Comparison of ENCODE assay signal across 8 mouse cellular contexts in the genomic region with DNA sequence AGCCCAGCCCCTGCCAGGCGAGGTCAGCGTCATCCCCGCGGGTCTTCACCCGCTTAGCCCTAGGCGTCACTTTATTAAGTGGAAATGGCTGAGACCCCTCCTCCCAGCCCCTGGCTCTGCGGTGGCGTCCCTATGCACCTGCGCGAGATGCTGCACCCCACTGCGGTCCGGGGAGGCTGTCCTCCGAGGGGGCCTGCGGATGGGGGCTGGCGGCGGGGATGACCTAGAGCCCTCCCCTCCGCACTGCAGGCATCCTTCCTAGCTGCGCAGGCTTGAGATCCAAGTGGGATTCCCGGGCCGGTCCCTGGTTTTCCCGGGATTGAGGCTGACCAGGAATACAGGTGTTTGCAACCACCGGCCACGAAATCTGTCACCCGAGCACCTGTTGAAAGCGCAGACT. TPM values are rescaled to one million over a fixed set of nuclear protein-coding genes. Genes with fewer than 3 reads are reported as not detected.
DNase-seq lines count a peak whose midpoint lies in the region; ATAC-seq lines count a peak whose summit lies in the region.

No protein-coding gene starts in this region.

- peak; percentile 34; the same call in 1 of the 2 replicates for ATAC-seq in embryonic facial prominence, embryonic 13.5 days (ENCODE audit: insufficient number of reproducible peaks, insufficient read depth, low FRiP score, low TSS enrichment, low read depth)
- ATAC-seq in intestine, embryonic 14.5 days (replicated peaks; ENCODE audit: low FRiP score, low TSS enrichment, low read depth): no peak; the same call in 1 of the 2 replicates
- no peak for ATAC-seq in midbrain, embryonic 13.5 days

- peak overlapping the region; percentile 69 for H3K9ac ChIP-seq in embryonic facial prominence, embryonic 13.5 days
- peak overlapping the region; percentile 46 for H3K9ac ChIP-seq in intestine, embryonic 14.5 days (ENCODE audit: low read length)
- H3K9ac ChIP-seq in midbrain, embryonic 13.5 days (replicated peaks): peak overlapping the region; percentile 72

- intact Hi-C loops in left cerebral cortex, postnatal 4 days (cut with DNase I): no loop called here

- under 1% methylated on average over 25 of the region's 25 CpGs for WGBS in embryonic facial prominence, embryonic 13.5 days
- WGBS in intestine, embryonic 14.5 days: 1% methylated on average over 25 of the region's 25 CpGs
- 2% methylated on average over 25 of the region's 25 CpGs for WGBS in midbrain, embryonic 13.5 days

- H3K36me3 ChIP-seq in embryonic facial prominence, embryonic 13.5 days: peaks cover 11% of the 10 kb centered on the region
- H3K36me3 ChIP-seq in intestine, embryonic 14.5 days (ENCODE audit: control insufficient read depth, insufficient read depth, low read length): peaks cover 9% of the 10 kb centered on the region
- peaks cover 19% of the 10 kb centered on the region for H3K36me3 ChIP-seq in midbrain, embryonic 13.5 days

- H3K4me1 ChIP-seq in embryonic facial prominence, embryonic 13.5 days: peaks cover 20% of the 10 kb centered on the region
- peaks cover 15% of the 10 kb centered on the region for H3K4me1 ChIP-seq in intestine, embryonic 14.5 days (replicated peaks; ENCODE audit: control insufficient read depth, insufficient read depth, low read length)
- peaks cover 19% of the 10 kb centered on the region for H3K4me1 ChIP-seq in midbrain, embryonic 13.5 days (replicated peaks)

- H3K27ac ChIP-seq in embryonic facial prominence, embryonic 13.5 days: no peak overlapping the region
- no peak overlapping the region for H3K27ac ChIP-seq in intestine, embryonic 14.5 days (ENCODE audit: low read depth)
- H3K27ac ChIP-seq in midbrain, embryonic 13.5 days: no peak overlapping the region

- DNase-seq in adrenal gland, adult 2 months: peak; percentile 75
- DNase-seq in adrenal gland, postnatal 10 days: no peak
- DNase-seq in left cerebral cortex, adult 8-10 months (ENCODE audit: low spot score in 2 of 2): peak; percentile 25 to 45
- no peak for DNase-seq in left cerebral cortex, postnatal 4 days
- no peak for DNase-seq in intestine, embryonic 14.5 days (ENCODE audit: low spot score)
- DNase-seq in right cerebral cortex, postnatal 36 days (ENCODE audit: low spot score in 2 of 2): no peak

- H3K4me2 ChIP-seq in embryonic facial prominence, embryonic 13.5 days: peak overlapping the region; percentile 99
- peak overlapping the region; percentile 99 for H3K4me2 ChIP-seq in intestine, embryonic 14.5 days (ENCODE audit: low read length)
- H3K4me2 ChIP-seq in midbrain, embryonic 13.5 days (replicated peaks): peak overlapping the region; percentile 99

- H3K27me3 ChIP-seq in embryonic facial prominence, embryonic 13.5 days: no peaks in the 10 kb centered on the region
- 0 out of 2 replicates have a peak, but pooled peaks cover 2% of the 10 kb centered on the region for H3K27me3 ChIP-seq in intestine, embryonic 14.5 days (replicated peaks; ENCODE audit: control insufficient read depth, insufficient read depth, low read length)
- no peaks in the 10 kb centered on the region for H3K27me3 ChIP-seq in midbrain, embryonic 13.5 days

- no peaks in the 10 kb centered on the region for H3K9me3 ChIP-seq in embryonic facial prominence, embryonic 13.5 days
- H3K9me3 ChIP-seq in intestine, embryonic 14.5 days (ENCODE audit: control insufficient read depth, low read length): no peaks in the 10 kb centered on the region
- no peaks in the 10 kb centered on the region for H3K9me3 ChIP-seq in midbrain, embryonic 13.5 days

- H3K4me3 ChIP-seq in embryonic facial prominence, embryonic 13.5 days: peak overlapping the region; percentile 76
- peak overlapping the region; percentile 73 for H3K4me3 ChIP-seq in intestine, embryonic 14.5 days (ENCODE audit: low read depth, low read length)
- H3K4me3 ChIP-seq in midbrain, embryonic 13.5 days (replicated peaks): peak overlapping the region; percentile 77

RNA-seq across cellular contexts. Expression of a gene that starts 0.4 kb away (rescaled TPM):
- 1 to 10 TPM; 3.9 to 8.0 TPM for total RNA-seq in adrenal gland, adult 2 months (2021)
- 5.6 and 16.8 TPM in 2 replicates for polyA plus RNA-seq in adrenal gland, adult 2 months (2012; rRNA removed)
- 1 to 10 TPM; 4.4 to 6.5 TPM for total RNA-seq in adrenal gland, postnatal 10 days (2021)
- 10 to 100 TPM; 28.6 to 32.2 (median 30.4) TPM for total RNA-seq in left cerebral cortex, adult 8-10 months (2022)
- 10 to 100 TPM; 13.9 to 16.8 TPM for total RNA-seq in left cerebral cortex, postnatal 4 days (2021)
- 3.4 and 4.6 TPM in 2 replicates for polyA plus RNA-seq in embryonic facial prominence, embryonic 13.5 days (2015; fragmentation: Nextera tagmentation; extraction: Ambion mirVana)
- 2.4 and 4.2 TPM in 2 replicates for polyA plus RNA-seq in intestine, embryonic 14.5 days (2014; fragmentation: Nextera tagmentation; extraction: Ambion mirVana)
- 6.8 and 7.1 TPM in 2 replicates for polyA plus RNA-seq in midbrain, embryonic 13.5 days (2015; fragmentation: Nextera tagmentation; extraction: Ambion mirVana)

RNA-seq across cellular contexts. Expression of a gene that starts 0.6 kb away (rescaled TPM):
- total RNA-seq in adrenal gland, adult 2 months (2021): 10 to 100 TPM; 20.8 to 52.6 TPM
- 2.9 and 3.9 TPM in 2 replicates for polyA plus RNA-seq in adrenal gland, adult 2 months (2012; rRNA removed)
- total RNA-seq in adrenal gland, postnatal 10 days (2021): 10 to 100 TPM; 21.7 to 24.1 TPM
- 10 to 100 TPM; 17.9 to 21.1 (median 18.7) TPM for total RNA-seq in left cerebral cortex, adult 8-10 months (2022)
- 10 to 100 TPM; 30.5 to 31.6 TPM for total RNA-seq in left cerebral cortex, postnatal 4 days (2021)
- 39.2 and 42.1 TPM in 2 replicates for polyA plus RNA-seq in embryonic facial prominence, embryonic 13.5 days (2015; fragmentation: Nextera tagmentation; extraction: Ambion mirVana)
- 32.3 and 34.0 TPM in 2 replicates for polyA plus RNA-seq in intestine, embryonic 14.5 days (2014; fragmentation: Nextera tagmentation; extraction: Ambion mirVana)
- 39.7 and 40.2 TPM in 2 replicates for polyA plus RNA-seq in midbrain, embryonic 13.5 days (2015; fragmentation: Nextera tagmentation; extraction: Ambion mirVana)

Comparison
In these comparisons a context has a peak if more than half of its experiments do, and no peak if none do; other contexts are left out.
1. DNase-seq: peak in adrenal gland, adult 2 months (single experiment) and left cerebral cortex, adult 8-10 months (2 of 2); none in adrenal gland, postnatal 10 days (single experiment), left cerebral cortex, postnatal 4 days (single experiment), intestine, embryonic 14.5 days (single experiment) and right cerebral cortex, postnatal 36 days (0 of 2).
2. Peak in every context shown above with its lines, with median percentiles within 50 percentile points of each other: H3K4me2 ChIP-seq, H3K4me3 ChIP-seq and H3K9ac ChIP-seq.